17 mouse cellular contexts compared by ENCODE assay signal in the genomic region with DNA sequence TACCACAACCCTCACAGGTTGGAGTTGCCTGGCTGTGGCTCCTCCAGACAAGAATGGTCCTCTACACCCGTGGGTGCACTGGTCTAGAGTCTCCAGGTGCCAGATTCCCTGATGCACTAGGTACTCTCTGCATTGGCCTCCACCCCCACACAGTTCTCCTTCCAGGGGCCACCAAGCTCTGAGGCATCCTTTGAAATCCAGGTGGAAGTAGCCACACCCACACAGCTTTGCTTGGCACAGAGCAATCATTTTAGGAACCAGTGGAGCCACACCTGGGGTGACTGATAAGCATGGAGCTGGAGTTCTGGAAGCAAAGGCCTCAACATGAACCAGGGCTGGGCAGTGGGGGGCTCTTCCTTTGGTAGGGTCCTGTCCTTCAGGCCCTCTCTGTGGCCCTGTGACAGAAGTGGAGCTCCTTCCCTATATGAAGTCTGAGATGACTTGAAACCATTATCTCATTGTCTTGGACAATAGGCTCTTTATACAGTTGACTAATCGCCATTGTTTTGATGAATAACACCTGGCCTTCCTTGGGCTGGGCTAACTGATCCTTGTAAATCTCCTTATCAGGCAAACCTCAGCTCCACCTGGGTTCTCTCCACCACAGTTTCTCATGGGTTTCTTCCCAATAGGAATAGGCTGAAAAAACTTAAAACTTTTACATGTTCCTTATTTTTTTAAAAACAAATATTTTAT.
"Had no signal": no experiment of that assay in that cellular context is flagged by ENCODE, and none has a peak within 500 bp of the region (broad histone marks: within the 10 kb centered on the region; RNA-seq: fewer than 3 reads in every experiment).

No protein-coding gene starts in this region.

- H3K9me3 ChIP-seq: limb, embryonic 10.5 days; liver, embryonic 15.5 days; midbrain, embryonic 10.5 days; neural tube, embryonic 15.5 days had no signal

- H3K4me2 ChIP-seq: liver, embryonic 11.5 days; liver, embryonic 15.5 days; neural tube, embryonic 15.5 days had no signal

- H3K27ac ChIP-seq: kidney, postnatal 0 days; layer of hippocampus, adult 2 months; limb, embryonic 10.5 days; liver, embryonic 15.5 days; midbrain, embryonic 10.5 days; neural tube, embryonic 15.5 days had no signal

- H3K4me3 ChIP-seq: layer of hippocampus, adult 2 months; limb, embryonic 10.5 days; liver, embryonic 15.5 days; midbrain, embryonic 10.5 days; myocyte; neural tube, embryonic 15.5 days had no signal

- H3K4me1 ChIP-seq: limb, embryonic 10.5 days; neural tube, embryonic 15.5 days had no signal

- H3K36me3 ChIP-seq: limb, embryonic 10.5 days; midbrain, embryonic 10.5 days; neural tube, embryonic 15.5 days had no signal

- ATAC-seq: lung, postnatal 0 days had no signal

- DNase-seq: kidney, adult 9 months; kidney, postnatal 4 days; lung, adult 2 months; lung, postnatal 36 days; midbrain, embryonic 14.5 days; right cerebral cortex, adult 18-20 months; right cerebral cortex, postnatal 25 days; thymus, postnatal 4 days had no signal

- H3K27me3 ChIP-seq: liver, embryonic 15.5 days; neural tube, embryonic 15.5 days had no signal

- H3K9ac ChIP-seq: liver, embryonic 15.5 days; neural tube, embryonic 15.5 days had no signal
